Mouse (Mus musculus): ENCODE results near the gene Ccdc60. TPM values are rescaled to one million over a fixed set of nuclear protein-coding genes. Genes with fewer than 3 reads are reported as not detected.

Gene Ccdc60
- not detected in 2 replicates for total RNA-seq (2012; rRNA removed)
- not detected for polyA plus RNA-seq (2012; ENCODE audit: insufficient read depth in 1 of 2, insufficient read length in 2 of 2, low read depth in 1 of 2, low replicate concordance in 2 of 2, missing spikeins in 1 of 2)

- TF ChIP-seq ELF1 (IDR thresholded peaks at IDR 0.05; ENCODE audit: low read depth, low read length) (no peak), BHLHE40 (IDR thresholded peaks at IDR 0.05; ENCODE audit: borderline replicate concordance, low read depth, low read length) (no peak), ZC3H11A (IDR thresholded peaks at IDR 0.05; ENCODE audit: low read depth, low read length) (no peak), MAX (IDR thresholded peaks at IDR 0.05; ENCODE audit: low read length) (no peak), RCOR1 (IDR thresholded peaks at IDR 0.05; ENCODE audit: low read depth, low read length) (no peak), MEF2A (IDR thresholded peaks at IDR 0.05; ENCODE audit: extremely low read depth, insufficient replicate concordance, low read depth, low read length, poor library complexity, severe bottlenecking) (no peak)
- Histone ChIP-seq H3K9me3 (replicated peaks; ENCODE audit: insufficient read depth, low read length) (no peaks in the 10 kb centered on the region), H3K4me1 (ENCODE audit: control insufficient read depth in 1 of 2, insufficient read depth in 2 of 2, low read length in 2 of 2) (no peaks in the 10 kb centered on the region), H3K9ac (ENCODE audit: control insufficient read depth, low read depth, low read length, poor library complexity, severe bottlenecking) (no peak within 1 kb of the TSS), H3K79me2 (ENCODE audit: control insufficient read depth, insufficient read depth, low read length, poor library complexity) (no peaks in the 10 kb centered on the region), H3K36me3 (ENCODE audit: control insufficient read depth in 1 of 2, insufficient read depth in 2 of 2, low read length in 2 of 2) (no peaks in the 10 kb centered on the region), H3K4me3 (ENCODE audit: control insufficient read depth in 1 of 2, insufficient read depth in 1 of 2, low read depth in 2 of 2, low read length in 2 of 2) (no peak within 1 kb of the TSS), H3K27me3 (ENCODE audit: control insufficient read depth in 1 of 2, insufficient read depth in 2 of 2, low read length in 2 of 2) (no peaks in the 10 kb centered on the region), H3K27ac (ENCODE audit: control insufficient read depth, low read depth, low read length) (no peak within 1 kb of the TSS)
- no peak for DNase-seq (ENCODE audit: low read depth, low spot score)
Observed at GRCm38 (mm10) chr5:116288849-116289570, at the start of gene Ccdc60. Gene Ccdc60, minus strand, starts transcription at chr5:116288985.

- TF ChIP-seq NRF1 (IDR thresholded peaks at IDR 0.05; ENCODE audit: insufficient read depth, low read depth, low read length, poor library complexity, severe bottlenecking), result no peak
- TF ChIP-seq MAFK (IDR thresholded peaks at IDR 0.05; ENCODE audit: borderline replicate concordance, low read depth, low read length), result no peak
- no peak for TF ChIP-seq RCOR1 (IDR thresholded peaks at IDR 0.05; ENCODE audit: low read depth, low read length)
- TF ChIP-seq HCFC1 (IDR thresholded peaks at IDR 0.05; ENCODE audit: low read depth, low read length), result no peak
- no peak for TF ChIP-seq POLR2A (IDR thresholded peaks at IDR 0.05; ENCODE audit: control insufficient read depth in 1 of 2, insufficient read depth in 1 of 2, low read depth in 1 of 2, low read length in 2 of 2, poor library complexity in 1 of 2)
- TF ChIP-seq MYB (IDR thresholded peaks at IDR 0.05; ENCODE audit: low read depth, low read length), result no peak
- no peak for TF ChIP-seq CHD2 (IDR thresholded peaks at IDR 0.05; ENCODE audit: low read length)
- no peak for TF ChIP-seq MYC (IDR thresholded peaks at IDR 0.05; ENCODE audit: low read depth, low read length)
- TF ChIP-seq SIN3A (IDR thresholded peaks at IDR 0.05; ENCODE audit: low read length), result no peak
- TF ChIP-seq MEF2A (IDR thresholded peaks at IDR 0.05; ENCODE audit: extremely low read depth, insufficient replicate concordance, low read depth, low read length, poor library complexity, severe bottlenecking), result no peak
- no peak for TF ChIP-seq ZC3H11A (IDR thresholded peaks at IDR 0.05; ENCODE audit: low read depth, low read length)
- TF ChIP-seq NELFE (IDR thresholded peaks at IDR 0.05; ENCODE audit: low read depth, low read length), result no peak
- no peak for DNase-seq (ENCODE audit: low read depth, low spot score)
- no peak overlapping the region for H3K9ac ChIP-seq (ENCODE audit: control insufficient read depth, low read depth, low read length, poor library complexity, severe bottlenecking)
- H3K9me3 ChIP-seq (replicated peaks; ENCODE audit: insufficient read depth, low read length), result no peaks in the 10 kb centered on the region
- H3K4me3 ChIP-seq (ENCODE audit: control insufficient read depth in 1 of 2, insufficient read depth in 1 of 2, low read depth in 2 of 2, low read length in 2 of 2), result no peak overlapping the region
- no peak overlapping the region for H3K27ac ChIP-seq (ENCODE audit: control insufficient read depth, low read depth, low read length)
- no peaks in the 10 kb centered on the region for H3K36me3 ChIP-seq (ENCODE audit: control insufficient read depth in 1 of 2, insufficient read depth in 2 of 2, low read length in 2 of 2)
- no peaks in the 10 kb centered on the region for H3K27me3 ChIP-seq (ENCODE audit: control insufficient read depth in 1 of 2, insufficient read depth in 2 of 2, low read length in 2 of 2)
- H3K79me2 ChIP-seq (ENCODE audit: control insufficient read depth, insufficient read depth, low read length, poor library complexity), result no peaks in the 10 kb centered on the region
- H3K4me1 ChIP-seq (ENCODE audit: control insufficient read depth in 1 of 2, insufficient read depth in 2 of 2, low read length in 2 of 2), result no peaks in the 10 kb centered on the region
Observed at GRCm38 (mm10) chr5:116336191-116336590, 47.4 kb upstream of the Ccdc60 start.

Data from MEL (cell line).